Mouse (Mus musculus) brain, embryonic 18.5 days (tissue): Measurements from ENCODE around the gene Cfap100.

ENCODE experiments used
- DNase-seq: peaks from one replicate; pipeline ENCODE4 v3.0.0-alpha.2; 2012; ENCODE audit warnings: low read depth, low spot score

Gene Cfap100

GRCm38 (mm10) chr6:90381465-90381864, 47.1 kb downstream of the Cfap100 start:
- no peak for DNase-seq

GRCm38 (mm10) chr6:90377708-90378107, 50.9 kb downstream of the Cfap100 start:
- DNase-seq, result no peak

- no peak for DNase-seq
Measured at GRCm38 (mm10) chr6:90374647-90375046, 54.0 kb downstream of the Cfap100 start.

- DNase-seq, result no peak
Measured at GRCm38 (mm10) chr6:90369725-90370553, 58.7 kb downstream of the Cfap100 start.

GRCm38 (mm10) chr6:90368976-90369724, 59.4 kb downstream of the Cfap100 start, which contains the start of gene Zxdc:
TSS of gene Zxdc (plus strand) at chr6:90369492.
- peak; percentile 92 for DNase-seq

- no peak for DNase-seq
Measured at GRCm38 (mm10) chr6:90363301-90363700, 65.3 kb downstream of the Cfap100 start.

GRCm38 (mm10) chr6:90360922-90361614, 67.5 kb downstream of the Cfap100 start:
- no peak for DNase-seq

- DNase-seq, result no peak
Measured at GRCm38 (mm10) chr6:90360024-90360781, 68.4 kb downstream of the Cfap100 start.

GRCm38 (mm10) chr6:90359445-90359844, 69.2 kb downstream of the Cfap100 start:
- no peak for DNase-seq

- no peak for DNase-seq
Measured at GRCm38 (mm10) chr6:90358142-90358541, 70.5 kb downstream of the Cfap100 start.
